Mouse (Mus musculus) megakaryocyte, adult 5-6 weeks (primary cell): ENCODE measurements around the gene Itih5. TPM values are rescaled to one million over a fixed set of nuclear protein-coding genes. Genes with fewer than 3 reads are reported as not detected.
A peak's percentile ranks its signal among the peaks of the same experiment; 100 is the strongest.

Experiments
- ATAC-seq: 2 replicates; pipeline ENCODE4 v1.8.0; 2016; ENCODE audit warnings: mild to moderate bottlenecking, inconsistent platforms; ENCODE audit not compliant: poor library complexity, severe bottlenecking
- total RNA-seq, 2 experiments: library from RNA; stranded (forward) in 1 of 2; stranded (reverse) in 1 of 2; fragments of 153-499, 151-499 nt in 1 of 2; fragments of 221-1000, 200-1000 nt in 1 of 2; gene quantifications; 2 replicates each; pipeline versions ENCODE4 v1.2.3 to v1.2.4; 2015 to 2017

Gene Itih5
- total RNA-seq, 2 experiments from 2014 or later: 1.5 to 2.2 TPM

GRCm38 (mm10) chr2:10167283-10167682 is 13.9 kb downstream of the Itih5 start:
- 0 out of 2 replicates have a peak, but pooled peaks have one; percentile 12 for ATAC-seq

DNA sequence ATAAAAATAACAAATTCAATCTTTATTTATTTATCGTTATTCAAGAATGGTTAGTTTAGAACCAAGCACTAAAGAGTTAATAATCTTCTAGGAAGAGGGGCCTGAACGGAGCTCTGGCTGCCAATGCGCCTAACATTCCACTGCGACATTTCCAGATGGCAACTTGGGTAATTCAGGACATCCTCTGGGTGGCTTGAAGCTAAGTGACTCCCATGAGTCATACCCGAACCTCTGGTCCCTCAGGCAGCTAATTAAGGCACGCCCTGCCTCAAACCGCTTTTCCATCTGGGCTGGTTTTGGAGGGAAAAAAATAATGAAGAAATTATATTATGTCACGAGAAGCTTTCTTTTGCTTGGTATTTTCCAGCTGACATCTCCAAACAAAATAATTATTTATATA is 14.6 kb downstream of the Itih5 start:
- no peak for ATAC-seq

DNA sequence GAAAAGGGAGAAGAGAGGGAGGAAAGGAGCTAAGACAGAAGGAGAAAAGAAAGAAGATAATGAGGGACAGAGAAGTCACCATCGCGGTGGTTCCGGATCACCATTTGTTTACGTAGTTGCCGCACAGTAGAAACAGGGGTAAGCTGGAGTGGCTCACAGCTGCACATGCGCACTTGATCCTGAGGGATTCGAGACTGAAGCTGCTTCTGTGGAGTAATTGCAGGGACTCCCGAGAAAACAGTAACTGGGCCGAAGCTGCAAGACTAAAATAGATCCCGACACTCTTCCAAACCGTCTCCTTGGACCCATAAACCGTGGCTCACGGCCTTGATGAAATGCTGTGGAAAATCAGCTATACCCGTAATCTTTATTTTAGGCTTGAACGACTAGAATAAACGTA is 16.6 kb downstream of the Itih5 start:
- no peak for ATAC-seq

DNA sequence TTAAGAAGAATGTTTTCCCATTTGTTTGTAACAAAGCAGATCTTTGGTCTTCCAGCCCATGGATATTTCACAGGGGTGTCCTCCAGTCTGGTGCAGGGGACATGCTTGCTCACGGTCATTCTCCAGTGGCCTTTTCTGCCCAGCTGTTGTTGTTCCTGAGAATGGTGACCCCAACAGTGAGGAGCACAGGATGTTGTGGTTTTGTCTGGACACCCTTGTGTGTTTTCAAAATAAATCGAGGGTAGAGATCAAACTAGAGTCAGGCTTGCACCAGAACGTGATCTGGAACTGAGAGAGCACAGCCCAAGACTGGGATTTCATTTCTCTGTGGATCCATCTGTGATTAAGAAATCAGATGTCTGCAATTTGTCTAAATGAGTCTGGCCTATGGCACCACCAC is 40.2 kb downstream of the Itih5 start:
- ATAC-seq: no peak

- peak; percentile 54 for ATAC-seq
Observed at GRCm38 (mm10) chr2:10195162-10195561, 41.8 kb downstream of the Itih5 start.

- ATAC-seq: no peak
Observed at GRCm38 (mm10) chr2:10199326-10199725, 46.0 kb downstream of the Itih5 start.

GRCm38 (mm10) chr2:10200736-10201285 is 47.4 kb downstream of the Itih5 start:
- no peak for ATAC-seq

GRCm38 (mm10) chr2:10204301-10204700 is 50.9 kb downstream of the Itih5 start:
- no peak for ATAC-seq

DNA sequence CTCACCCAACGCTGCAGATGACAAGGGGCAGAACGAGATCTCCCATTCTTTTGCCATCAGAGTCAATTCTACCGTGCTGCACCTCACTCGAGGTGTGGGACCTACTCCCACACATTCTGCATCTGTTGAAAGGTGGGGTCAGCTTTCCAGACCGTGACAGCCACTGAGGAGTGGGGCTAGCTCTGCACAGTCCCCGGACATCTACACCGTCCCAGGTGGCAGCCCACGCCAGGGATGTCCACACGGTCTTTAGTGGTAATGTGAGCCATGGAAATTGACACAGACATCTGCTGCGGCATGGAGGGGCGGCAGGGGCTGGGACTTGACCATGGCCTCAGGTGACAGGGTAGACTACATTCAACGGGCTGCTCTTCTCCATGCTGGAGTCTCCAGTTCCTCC is 60.1 kb downstream of the Itih5 start:
- no peak for ATAC-seq

- no peak for ATAC-seq
Observed at GRCm38 (mm10) chr2:10215876-10216565, 62.6 kb downstream of the Itih5 start.

- no peak for ATAC-seq
Observed at GRCm38 (mm10) chr2:10216566-10217247, 63.3 kb downstream of the Itih5 start.

DNA sequence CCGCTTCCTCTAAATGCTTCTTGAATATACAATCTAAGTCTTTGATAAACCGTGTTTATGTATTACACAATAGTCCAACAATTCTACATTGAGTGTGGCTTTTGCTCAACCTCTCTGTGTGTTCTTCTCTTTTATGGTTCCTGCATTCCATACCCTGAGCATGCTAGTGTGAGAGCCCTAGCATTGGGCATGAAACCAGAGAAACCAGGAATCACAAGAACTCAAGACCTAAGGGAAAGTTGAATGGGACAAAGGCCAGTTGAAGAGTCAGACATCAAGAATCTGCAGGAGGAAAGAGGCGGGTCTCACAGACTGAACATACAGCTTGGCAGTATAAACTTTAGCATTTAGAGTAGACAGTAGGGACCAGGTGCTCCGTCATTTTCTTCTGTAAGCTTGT is 68.5 kb downstream of the Itih5 start:
- ATAC-seq: no peak

DNA sequence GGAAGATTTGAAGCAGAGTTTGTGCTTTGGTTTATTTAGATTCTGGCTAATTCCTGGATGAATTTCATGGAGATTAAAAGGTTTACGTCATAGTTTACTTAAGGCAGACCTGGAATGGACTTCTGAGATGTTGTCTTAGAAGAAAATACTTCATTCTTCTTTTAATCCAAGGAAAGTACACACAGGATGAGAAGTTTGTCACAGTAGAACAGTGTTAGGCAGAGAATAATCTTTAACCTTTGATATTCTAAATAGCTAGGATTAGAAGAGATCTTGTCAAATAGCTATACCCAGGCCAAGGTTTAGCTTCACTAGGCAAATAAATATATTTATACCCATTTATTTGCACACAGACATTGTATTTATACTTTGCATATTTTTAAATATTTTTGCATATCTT is 73.5 kb downstream of the Itih5 start:
- no peak for ATAC-seq

DNA sequence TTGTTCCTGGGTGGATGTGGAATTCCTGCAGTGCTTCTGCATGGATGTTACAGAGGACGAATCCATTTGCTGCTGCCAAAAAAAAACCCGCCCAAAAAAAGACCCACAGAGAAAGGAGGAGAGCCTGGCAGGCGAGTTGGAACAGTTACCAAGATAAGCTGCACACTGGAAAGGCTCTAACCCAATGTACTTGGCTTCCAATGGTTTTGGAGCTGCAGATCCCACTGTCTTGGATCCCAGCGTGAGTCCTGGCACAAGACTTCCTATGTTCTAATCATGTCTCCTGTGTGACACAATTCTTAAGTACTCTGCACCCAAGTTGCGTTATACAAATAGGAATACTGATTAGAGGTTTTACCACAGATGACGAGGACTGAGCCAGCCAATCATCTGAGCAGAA is 78.6 kb downstream of the Itih5 start:
- no peak for ATAC-seq

GRCm38 (mm10) chr2:10236554-10236953 is 83.2 kb downstream of the Itih5 start:
- ATAC-seq: no peak

DNA sequence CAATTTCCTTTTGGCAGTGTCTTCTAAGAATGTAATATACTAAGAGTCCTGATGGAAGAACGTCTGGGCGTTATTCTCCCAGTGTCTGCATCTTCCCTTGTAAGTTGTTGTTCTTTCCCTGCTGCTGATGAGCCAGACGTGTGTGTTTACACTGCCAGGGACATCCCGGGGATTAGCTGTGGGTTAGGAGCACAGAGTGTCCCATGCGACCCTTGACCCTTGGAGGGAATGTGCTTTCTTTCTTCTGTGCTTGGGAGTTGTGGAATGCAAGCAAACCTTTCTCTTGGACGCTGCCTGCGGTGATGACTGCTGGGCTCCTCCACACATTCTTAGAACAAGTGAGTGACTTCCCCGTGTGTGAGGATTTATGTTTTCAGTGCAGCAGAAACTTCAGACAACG is 89.6 kb downstream of the Itih5 start:
- no peak for ATAC-seq

GRCm38 (mm10) chr2:10250441-10250840 is 97.1 kb downstream of the Itih5 start:
- ATAC-seq: no peak

DNA sequence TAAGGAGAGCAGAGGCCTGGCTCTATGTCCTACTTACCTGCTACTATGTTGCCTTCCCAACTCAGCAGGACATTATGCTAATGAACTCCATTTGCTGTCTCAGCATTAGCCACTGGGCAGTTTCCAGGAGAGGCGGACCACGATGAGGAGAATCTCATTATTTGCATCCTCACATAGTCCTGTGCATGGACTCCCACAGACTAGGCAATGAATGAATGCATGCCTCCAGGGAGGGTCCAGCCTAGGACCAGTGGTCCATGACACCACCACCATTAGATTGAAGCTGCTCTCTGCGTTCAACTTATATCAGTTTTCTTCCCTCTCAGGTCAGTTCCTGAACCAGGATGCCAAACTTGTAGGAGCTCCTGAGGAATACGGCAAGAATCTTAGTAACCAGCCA is 97.6 kb downstream of the Itih5 start:
- ATAC-seq: no peak

DNA sequence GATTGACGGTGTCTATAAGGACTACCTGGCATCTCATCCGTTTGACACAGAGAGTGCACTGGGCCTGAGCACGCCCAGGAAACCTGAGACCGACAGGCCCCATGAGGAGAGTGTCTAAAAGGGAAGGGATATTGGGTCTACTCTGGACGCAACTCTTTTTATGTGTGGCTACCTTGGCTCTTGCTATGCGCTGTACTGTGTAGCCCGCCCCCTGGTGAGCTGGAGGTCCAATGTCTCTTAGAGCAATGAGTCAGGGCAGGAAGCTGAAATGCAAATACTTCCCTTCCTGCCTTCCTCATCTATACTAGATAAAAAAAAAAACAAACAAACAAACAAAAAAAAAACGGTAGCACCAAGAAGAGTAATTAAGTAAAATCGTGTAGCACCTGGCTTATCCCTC is 98.1 kb downstream of the Itih5 start:
- no peak for ATAC-seq

DNA sequence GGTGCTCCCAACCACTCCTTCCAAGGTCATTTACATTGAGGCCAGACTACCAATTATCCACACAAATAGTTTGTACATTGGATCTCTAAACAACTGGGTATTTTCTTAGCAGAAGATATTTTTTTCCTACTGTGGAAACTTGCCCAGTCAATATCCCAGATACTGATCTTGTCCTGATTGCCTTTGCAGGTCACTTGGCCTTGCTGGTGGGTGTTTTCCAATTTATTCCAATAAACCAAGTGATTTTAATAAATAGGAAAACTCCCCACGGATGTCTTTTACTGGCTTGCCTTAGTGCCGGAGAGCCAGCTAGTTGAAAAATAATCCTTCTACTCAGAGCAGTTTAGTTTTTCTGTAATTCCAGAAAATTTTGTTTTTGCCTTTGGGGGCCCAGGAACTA is 98.6 kb downstream of the Itih5 start:
- ATAC-seq: no peak

- no peak for ATAC-seq
Observed at GRCm38 (mm10) chr2:10253351-10253750, 100.0 kb downstream of the Itih5 start.

DNA sequence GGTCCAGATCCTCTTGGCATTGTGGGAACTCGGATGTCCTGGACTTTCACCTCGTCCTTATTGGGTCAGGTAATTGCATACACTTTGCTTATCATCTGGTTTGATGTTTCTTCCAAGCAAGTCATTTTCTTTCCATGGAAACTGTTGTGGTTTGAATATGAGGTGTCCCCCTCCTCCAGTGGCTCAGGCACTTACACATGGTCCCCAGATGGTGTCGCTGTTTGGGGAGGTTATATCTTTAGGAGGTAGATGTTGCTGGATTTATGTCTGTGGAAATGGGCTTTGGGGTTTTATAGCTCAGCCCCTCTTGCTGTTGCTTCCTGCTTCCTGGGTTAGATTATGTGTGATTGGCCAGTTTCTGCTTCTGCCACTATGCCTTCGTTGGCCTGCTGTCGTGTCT is 103.6 kb downstream of the Itih5 start:
- ATAC-seq: no peak
